Mouse (Mus musculus): Measurements from ENCODE around the gene H2-K1.
"Not testable (repeated sequence)": the region's sequence is repeated elsewhere in the genome, so short reads cannot be mapped to it uniquely, and the experiment has no call there.

DNA sequence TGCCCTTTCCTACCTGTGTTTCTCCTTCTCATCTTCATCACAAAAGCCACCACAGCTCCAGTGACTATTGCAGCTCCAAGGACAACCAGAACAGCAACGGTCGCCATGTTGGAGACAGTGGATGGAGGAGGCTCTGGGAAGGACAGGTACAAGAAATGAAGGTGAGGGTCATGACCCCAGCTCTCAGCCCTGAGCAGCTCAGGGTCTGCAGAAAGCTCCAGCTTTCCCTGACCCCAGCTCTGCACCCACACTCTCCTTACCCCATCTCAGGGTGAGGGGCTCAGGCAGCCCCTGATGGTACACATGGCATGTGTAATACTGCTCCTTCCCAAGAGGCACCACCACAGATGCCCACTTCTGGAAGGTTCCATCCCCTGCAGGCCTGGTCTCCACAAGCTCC lies 3.1 kb downstream of the H2-K1 start:
- TF ChIP-seq CTCF (IDR thresholded peaks at IDR 0.05; ENCODE audit: low read depth, low read length); POLR2A (IDR thresholded peaks at IDR 0.05; ENCODE audit: extremely low read depth, insufficient read depth, low read length): not testable (repeated sequence)
